Mouse (Mus musculus): ENCODE measurements around the gene Cyb5r3.

The Cyb5r3 gene

DNA sequence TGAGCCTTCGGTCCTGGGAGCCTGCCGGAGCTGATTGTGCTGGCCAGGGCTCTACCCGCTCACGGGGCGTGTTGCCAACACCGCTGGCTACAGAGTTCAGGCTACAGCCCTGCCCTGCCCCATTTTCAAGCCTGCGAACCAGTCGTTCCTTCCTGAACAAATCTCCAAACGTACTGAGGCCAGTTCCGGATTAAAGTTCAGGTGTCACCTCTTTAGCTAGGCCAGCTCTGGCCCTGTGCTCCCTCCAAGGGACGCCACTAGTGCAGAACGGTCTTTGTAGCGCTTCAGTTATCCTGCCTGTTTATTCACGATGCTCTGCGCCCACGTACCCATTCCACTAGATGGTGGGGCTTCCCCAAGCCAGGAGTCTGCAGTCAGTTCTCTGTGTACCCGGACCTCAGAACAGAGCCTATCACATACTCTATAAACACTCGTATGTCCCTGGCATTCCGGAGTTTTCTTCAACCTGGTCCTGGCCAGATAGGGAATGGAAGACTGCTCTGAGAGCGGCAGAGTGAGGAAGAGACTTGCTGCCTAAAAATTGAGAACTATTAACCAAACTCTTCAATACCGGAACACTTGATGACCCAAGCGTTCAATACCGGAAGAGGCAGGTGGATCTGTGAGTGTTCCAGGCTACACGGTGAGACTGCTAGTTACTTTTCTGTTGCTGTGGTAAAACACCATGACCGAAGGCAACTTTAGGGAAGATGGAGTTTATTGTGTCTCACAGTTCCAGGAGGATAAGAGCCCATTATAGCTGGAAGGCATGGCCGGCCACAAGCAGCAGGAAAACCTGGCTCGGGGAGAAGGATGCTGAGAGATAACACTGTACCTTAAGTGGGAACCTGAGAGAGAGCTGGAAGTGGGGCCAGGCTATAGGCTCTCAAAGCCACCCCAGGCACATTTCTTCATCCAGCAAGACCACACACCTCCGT lies at the start of gene Cyb5r3:
TSS of gene Cyb5r3 (minus strand) at position 101 of the 938 bp plus-strand sequence.
- DNase-seq, result no peak

DNA sequence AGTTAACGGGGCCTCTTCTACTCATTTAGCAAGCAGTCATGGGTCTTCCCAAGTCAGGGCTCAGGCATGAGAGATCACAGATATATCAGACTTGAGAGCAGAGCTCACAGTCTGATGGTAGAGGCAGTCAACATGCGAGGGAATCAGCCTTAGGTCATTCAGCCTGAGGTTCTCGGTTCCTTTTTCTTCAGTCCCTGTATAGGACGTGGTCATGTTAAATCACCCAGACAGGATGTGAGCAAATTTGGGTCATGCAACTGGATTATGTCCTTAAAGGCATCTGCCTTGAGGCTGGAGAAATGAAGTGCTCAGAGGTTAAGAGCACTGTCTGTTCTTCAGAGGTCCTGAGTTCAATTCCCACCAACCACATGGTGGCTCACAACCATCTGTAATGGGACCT lies 49.3 kb upstream of the Cyb5r3 start:
- no peak for DNase-seq

DNA sequence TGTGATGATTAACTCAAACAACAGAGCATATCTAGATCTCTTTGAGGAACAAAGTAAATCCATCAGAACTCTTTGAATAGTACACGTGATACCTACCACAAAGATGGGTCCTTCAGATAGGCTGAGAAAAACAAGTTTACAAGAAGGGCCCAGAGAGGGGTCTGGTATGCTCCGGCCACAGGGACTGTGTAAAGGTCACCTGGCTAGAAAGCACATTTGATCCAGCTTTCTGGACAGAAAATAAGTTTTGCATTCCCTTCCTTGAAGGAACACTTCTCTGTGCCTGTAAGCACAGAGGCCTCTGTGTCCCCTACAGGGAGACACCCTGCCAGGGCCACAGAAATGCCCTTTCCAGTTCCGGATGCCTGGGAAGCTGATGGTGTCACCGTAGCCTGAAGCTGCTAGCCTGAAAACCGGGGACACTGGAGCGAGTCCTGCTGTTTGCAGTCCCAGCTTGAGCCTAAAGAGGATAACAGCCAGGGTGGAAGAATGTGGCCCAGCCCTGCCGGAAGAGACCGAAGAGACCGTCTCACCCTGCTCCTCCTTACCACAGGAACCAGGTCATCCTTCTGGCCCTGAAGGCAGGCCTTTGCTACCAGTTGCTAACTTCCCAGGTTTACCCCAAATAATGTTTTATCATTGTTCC lies 48.1 kb upstream of the Cyb5r3 start:
- no peak for DNase-seq

DNA sequence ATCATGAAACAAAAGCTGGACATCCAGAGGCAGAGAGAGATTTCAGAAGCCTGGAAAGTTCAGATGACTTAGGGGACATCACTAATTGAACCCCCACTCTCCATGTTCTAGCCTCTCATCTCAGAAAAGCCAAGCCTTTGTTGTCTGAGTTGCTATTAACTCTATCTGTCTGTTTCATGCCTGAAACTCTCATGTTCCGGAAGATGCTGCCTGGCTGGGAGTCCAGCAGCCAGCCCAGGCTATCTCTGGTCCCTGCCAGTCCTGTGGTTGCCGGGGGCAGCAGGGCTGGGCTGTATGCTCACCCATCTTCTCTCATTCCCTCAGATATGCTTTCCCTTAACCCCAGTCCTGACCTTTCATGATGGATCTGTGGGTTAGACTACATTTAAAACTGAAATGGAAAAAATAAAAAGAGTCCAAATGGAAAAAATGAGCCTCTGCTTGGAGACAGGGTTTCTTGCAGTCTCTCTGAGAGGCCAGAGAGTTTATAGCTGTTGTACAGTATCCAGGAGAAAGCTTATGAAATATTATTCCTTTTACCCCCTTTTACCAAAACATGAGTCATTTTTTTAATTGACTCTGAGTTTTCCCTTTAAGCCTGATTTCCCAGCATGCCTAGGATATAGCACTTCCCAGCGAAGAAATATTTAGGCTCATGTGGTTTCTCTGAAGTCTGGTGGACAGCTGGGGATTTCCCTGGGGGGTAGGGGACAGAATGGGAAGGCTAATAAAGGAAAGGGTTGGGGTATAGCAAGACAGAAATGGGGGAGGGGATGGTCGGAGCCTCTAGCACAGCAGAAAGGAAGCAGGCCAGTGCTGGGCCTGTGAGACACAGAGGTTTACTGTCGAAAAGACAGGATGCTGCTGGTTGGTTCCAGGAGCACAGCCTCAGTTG lies 43.2 kb upstream of the Cyb5r3 start:
- no peak for DNase-seq

DNA sequence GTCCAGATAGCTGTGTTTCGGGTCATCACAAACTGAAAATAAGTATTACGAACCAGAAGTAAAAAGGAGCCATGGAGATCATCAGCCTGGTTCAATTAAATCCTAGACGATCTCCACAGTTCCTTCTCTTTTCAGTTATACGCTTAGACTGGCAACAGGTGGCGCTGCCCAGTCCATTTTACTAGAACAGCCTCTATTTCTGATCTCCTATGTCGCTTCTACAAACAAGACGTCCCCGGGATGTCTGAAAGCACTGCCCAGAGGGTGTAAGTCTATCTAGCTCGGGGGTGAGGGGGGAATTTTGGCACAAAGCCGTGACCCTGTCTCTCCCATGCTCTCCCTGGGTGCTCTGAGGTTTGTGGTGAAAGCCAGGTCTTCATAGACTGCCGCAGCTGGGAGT lies 37.8 kb upstream of the Cyb5r3 start:
- peak; percentile 74 to 82 for DNase-seq

DNA sequence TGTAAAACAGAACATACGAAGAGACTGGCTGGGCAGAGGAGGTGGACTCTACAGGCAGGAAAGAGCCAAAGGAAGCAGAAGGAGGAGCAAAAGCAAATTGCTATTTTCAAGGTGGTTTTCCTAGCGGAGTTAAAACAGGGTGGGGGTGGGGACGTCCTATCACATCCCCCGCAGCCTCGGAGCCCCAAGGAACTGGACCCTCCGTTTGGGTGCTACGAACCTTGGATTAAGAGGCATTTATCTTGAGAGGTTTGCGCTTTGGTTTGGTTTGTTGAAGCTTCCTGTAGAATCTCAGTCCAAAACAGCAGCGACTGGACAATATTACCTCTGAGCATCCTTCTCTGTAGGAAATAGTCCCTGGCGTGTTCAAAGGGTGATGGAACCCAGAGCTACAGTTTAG lies 37.3 kb upstream of the Cyb5r3 start:
- DNase-seq, result no peak

DNA sequence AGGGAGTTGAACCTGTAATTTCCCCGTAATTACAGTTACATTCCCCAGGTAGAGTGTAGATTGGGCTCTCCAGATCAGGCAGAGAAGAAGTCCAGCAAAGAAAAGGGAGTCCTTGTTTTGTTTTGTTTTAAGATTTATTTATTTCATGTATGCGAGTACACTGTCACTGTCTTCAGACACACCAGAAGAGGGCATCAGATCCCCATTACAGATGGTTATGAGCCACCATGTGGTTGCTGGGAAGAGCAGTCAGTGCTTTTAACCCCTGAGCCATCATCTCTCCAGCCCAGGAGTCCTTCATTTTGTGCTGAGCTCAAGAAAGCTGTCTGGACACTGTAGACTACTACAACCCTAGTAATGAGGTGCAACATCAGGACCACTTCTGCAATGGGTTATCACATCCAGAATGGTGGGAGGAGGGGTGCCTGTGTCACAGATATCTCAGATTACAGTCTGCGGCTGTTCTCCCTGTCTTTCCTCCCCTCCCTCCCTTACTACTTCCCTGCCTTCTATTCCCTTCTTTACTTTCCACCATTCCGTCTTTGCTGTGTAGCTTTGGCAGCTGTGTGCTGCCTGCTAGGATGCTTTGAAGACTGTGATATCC lies 36.8 kb upstream of the Cyb5r3 start:
- no peak for DNase-seq

DNA sequence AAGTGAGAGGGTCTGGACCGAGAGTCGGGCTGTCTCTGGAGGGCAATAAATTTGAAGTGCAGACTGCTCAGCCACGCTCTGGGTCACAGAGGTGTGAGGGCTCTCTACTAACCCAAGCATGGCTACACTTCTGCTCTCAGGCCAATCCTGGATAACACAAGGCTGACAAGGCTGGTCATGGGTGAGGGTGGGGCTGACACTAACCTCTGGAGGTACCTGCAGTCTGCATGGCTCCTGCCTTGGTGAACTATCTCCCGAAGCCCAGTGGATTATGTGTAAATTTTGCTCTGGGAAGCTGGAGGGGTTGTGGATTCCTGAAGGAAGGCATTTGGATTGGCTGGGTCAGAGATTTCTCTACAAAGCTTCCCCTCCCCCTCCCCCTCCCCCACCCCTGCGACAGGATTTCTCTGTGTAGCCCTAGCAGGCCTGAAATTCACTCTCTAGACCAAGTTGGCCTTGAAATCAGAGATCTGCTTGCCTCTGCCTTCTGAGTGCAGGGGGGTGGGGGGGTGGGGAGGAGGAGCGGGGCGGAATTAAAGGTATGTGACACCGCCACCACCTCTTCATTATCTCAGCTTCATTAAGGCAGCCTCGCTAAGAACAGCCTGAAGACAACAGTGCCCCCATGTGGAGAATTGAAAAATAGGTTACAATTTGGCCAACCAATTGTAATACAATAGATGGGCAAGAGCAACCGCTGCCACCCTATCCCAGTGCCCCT lies 32.5 kb upstream of the Cyb5r3 start:
- DNase-seq, result peak; percentile 77 to 81

DNA sequence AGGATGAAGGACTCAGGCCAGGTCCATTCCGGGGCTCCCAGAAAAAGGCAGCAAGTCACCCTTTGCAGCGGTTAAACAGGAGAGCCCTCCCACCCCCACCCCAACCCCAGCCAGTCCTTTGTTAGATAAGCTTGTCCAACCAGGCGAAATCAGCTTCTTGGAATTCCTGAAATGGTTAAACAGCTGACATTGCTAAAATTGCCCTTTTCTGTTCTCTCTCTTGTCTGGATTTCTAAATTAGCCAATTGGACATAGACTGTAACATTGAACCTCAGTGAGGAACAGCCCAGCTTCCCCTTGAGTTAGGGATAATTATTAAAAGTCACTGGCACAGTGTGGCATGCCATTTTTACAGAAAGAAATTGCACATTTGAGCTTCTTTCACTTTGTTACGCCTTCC lies 30.0 kb upstream of the Cyb5r3 start:
- DNase-seq, result no peak

DNA sequence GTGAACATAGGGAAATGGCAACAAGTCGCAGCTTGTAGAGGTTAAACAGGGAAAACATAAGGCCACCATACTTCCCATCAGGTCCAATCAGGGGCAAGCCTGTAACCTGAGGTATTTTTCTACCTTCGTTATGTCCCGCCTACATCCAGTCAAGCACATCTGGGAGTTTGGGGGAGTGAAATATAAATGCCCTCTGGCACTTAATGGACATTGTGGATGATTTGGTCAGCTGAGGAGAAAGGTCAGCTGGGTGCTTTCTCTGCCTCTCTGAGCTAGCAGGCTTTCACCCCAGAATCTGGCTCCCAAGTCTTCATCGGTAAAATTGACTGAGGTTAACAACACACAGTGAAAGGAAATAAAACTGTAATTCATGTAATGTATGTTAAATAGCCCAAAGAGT lies 21.0 kb upstream of the Cyb5r3 start:
- DNase-seq, result no peak

DNA sequence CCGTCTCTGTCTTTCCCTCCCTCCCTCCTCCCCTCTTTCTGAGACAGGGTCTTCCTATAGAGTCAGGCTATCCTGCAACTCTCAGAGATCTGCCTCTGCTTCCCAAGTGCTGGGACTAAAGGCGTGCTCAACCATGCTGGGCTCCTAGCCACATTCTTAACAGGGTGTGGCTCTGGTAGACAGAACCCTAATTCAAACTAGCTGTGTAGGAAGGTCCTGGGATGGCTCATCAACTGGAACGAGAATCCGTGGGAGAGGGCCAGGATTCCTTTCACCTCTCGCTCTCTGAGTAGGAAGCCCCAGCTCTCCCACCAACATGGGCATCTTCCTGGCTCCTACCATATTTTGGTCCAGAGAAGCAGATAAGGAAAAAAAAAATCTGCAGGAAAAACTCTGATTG lies 10.0 kb upstream of the Cyb5r3 start:
- DNase-seq, result no peak

DNA sequence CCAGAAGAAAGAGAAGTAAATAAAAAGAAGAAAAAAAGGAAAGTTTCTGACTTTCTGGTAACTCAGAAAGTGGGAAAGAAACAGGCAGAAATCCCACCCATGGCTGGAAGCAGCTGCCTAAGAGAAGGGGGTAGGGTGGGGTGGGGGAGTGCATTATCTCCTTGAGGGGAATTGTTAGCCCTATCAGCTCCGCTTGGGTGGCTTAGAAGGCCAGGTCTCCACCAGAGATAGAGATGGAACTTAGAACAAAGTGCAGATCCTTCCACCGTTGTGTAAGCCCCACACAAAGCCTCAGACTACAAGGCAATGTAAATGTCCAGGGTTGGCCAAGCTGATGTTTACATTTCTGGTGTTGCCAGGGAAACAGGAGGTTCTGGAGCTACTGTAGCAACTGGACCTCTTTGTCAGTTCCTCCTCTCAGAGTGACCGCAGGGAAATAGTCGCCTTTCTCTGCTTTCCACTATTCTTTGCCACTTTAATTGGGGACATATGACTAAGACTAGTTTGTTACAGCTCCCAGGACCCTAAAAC lies 9.5 kb upstream of the Cyb5r3 start:
- DNase-seq, result no peak

DNA sequence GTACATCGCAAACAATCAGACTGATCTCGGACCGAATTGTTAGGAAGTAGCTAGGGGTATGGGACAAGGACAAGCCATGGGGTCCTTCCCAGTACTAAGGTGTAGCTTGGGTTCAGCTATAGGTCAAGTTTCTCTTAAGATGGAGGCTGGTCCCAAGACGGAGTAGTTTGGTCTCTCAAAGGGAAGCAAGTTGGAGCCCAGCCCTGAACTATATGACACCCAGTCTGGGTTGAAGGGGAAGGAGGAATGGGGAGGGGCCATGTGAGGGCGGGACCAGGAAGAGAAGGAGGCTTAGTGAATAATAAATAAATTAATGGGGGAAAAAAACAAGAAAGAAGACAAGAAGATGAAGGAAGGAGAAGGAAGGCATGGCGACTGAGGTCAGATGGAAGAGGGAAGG lies 7.6 kb upstream of the Cyb5r3 start:
- no peak for DNase-seq

DNA sequence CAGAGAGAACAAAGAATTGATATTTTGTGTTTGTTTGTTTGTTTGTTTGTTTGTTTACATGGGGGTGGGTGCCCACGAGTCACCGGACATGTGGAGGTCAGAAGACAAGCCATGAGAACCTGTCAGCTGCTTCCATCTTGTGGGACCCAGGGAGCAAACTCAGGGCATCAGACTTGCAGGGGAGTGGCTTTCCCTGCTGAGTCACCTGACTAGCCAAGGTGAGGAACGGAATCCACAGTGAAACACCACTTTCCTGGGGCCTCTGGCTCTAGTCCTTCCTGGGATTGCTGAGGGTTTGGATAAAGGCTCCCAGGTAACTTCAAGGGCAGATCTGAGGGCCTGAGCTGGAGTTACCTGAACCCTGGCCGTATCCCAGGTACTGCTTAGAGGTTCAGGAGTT lies 4.3 kb upstream of the Cyb5r3 start:
- no peak for DNase-seq

DNA sequence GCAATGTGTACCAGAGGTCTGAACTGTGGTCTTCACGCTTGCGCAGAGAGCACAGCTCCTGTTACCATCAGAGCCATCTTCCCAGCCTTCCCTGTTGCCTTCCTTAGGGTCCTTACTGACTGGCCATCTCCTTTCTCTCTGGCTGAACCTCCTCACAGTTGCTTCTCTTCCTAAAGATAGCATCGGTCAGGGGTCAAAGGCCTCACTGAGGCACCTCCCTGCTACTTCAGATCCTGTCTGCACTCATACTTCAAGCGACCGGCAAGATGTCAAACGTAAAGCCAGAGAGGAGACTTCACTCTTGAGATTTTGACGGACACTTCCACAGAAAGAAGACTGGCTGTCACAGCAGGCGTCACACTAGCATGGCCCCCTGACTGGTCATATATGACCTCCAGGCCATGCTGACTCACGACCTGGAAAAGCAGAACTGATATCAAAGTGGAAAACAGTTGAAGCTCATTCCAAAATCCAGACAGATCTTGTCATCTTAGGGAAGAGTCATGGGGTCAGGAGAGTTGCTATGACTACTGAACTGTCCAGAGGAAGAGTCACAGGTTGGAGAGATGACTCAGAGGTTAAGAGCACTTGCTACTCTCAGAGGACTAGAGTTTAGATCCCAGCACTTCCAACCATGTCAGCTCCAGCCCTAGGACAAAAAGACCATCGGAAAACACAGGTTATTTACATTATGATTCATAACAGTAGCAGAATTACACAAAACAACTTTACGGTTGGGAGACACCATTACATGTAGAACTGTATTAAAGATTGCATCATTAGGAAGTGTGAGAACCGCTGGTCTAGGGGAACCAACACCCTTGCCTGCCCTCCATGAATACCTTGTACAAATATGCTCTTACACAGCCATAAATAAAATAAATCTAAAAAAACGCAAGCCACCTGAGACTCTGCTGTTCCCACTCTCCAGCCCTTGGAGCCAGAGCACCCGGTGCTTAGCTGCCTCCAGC lies 1.8 kb upstream of the Cyb5r3 start:
- DNase-seq, result no peak

DNA sequence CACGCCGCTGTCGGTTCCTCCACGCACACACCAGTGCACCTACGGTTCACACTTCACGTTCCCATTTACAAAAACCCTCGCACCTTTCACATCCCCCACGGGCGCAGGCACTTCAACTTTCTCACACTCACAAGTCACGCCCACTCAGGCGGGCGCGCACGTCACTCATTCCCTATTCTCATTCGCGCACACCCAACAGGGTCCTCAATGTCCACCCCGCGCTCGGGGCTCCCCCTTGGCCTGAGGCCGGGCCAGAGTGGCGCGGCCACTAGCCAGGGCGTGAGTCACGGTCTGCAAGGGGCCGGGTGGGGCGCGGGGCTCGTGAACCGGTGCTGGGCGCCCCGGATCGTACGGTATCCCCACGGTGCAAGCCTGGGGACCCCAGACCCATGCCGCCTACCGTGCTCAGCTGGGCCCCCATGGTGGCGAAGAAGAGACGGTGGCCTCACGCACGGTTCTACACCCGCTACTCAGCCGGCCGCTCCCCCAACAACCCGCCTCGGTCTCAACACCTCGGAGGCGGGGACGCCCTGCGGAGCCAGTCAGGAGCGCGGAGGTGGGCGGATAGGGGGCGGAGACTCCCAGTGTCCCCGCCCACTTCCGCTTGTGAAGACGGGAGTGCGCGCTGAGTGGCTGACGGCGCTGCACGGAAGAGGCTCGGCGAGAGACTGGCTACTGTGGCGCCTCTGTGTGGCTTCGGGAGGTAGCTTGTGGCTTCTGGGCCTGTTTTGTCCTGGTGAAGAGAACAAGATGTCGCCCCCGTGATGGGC lies 495 bp downstream of the Cyb5r3 start:
- DNase-seq, result peak; percentile 97

DNA sequence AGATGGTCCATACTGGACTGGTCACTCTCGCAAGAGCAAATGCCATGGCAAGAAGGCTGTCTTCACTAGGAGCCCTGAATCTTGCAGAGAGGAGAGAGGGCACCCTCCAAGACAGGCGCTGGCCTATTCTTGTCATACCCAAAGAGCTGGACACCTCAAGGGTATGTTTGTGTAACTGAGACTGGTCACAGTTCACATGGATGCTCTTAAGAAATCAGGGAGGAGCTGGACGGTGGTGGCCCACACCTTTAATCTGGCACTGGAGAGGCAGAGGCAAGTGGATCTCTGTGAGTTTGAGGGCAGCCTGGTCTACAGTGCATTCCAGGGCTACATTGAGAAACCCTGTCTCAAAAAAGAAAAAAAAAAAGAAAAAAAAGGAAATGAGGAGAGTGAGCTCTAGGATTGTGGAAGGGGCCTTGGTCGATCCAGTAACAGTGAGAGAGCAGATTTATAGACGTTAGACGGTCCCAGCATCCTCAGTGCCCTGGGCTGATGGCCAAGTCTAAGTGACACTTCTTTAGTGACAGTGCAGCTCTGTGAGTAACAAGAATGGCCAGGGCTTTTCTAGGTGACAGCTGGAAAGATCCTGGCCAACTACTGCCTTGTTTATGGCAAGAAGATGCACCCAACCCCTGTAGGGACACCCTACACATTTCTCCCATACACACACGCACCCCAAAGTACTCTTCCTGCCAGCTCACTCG lies 1.3 kb downstream of the Cyb5r3 start:
- DNase-seq, result no peak

DNA sequence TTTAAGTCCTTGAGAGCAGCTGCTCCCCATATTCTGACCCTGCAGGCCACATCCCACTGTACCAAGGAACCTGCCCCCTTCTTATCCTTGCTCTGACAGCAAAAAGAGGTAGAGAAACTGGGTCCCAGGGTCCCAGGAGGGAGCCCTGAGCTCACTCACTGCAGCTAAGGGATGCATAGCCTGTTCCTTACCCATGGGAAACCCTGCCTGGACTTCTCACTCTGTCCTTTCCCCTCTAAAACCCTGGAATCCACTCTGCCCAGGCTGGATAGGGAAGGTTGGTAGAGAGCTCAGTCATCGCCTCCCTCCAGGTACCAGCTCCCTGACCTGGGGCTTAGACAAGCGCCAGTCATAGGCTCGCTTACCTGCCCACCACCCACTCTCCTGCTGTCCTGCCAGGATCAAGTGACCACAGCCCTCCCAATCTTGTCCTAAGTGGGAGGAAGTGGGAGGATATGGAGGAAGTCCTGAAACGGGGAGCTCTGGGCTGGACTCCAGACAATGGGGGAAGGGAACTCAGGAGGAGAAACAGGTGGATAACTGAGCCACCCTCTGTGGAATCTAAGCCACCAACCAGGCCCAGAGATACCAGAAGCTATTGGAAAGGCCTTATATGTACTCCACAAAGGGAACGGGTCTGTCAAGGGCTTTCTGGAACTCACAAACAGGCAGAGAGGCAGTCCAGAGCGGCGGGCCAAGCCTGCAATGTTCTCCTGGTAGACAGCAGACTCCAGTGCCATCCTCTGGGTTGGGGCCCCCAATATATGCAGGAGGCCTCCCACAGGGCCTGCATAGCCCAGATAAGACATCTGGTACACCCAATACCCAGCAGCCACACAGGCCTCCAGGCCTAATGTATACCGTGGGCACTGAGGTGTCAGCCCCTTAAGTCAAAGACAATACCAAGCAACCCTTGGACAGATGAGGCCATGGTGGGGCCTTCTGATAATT lies 2.3 kb downstream of the Cyb5r3 start:
- DNase-seq, result no peak
